Mouse (Mus musculus): ENCODE data around the gene Tmem273.

Gene Tmem273

DNA sequence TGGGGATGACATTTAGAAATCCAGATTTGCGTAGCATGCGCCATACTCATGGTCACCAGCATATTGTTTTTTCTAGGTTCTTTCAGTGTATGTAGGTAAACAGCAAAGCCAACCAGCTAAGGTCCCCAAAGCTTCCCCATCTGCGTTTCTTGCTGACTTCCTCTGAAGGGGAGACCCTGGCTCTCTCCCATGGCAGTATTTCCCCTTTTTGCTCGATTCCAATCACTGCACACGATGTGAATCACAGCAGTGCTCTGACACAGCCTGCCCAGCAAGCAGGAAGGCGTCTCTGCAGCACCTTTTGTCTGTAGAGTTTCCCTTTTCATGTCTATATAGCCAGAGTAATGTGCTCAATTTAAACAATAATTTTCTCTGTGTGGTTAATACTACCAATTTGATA, 26.7 kb downstream of the Tmem273 start:
- DNase-seq (ENCODE audit: low spot score) = no peak

DNA sequence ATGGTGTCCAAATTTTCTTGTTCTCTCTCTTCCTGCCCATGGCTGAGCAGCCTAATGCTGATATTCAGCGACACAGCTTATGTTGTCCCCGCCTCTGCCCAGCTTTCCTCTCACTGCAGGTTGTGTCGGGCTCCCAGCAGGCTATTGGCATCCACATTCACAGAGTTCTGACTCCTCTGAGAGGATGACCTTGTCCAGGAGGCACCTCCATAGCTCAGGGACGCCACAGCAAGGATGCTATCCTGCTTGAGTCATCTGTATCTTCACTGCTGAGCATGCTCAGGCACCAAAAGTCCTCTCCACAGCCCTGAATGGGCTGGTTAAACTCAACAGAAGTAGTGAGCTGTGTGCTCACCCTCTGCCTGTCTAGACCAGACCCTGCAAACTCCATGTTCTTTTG, 29.2 kb downstream of the Tmem273 start:
- DNase-seq (ENCODE audit: low spot score) = no peak

DNA sequence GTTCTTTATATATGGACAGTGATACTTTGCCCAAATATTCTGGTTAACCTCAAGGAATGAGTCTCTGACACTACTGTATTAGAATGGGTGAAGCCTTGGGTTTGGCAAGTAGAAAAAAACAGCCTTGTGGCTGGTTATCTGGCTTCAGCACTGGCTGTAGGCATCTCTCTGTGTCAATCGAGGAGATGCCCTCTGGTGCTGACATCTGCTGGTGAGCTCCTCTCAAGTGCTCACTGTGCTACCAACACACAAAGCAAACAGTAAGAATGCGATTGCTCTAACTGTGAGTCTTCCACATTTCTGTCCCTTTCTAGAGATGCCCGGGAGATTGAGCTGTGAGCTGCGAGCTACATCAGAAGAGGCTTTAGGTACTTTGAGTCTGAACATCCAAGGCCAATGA, 30.8 kb downstream of the Tmem273 start:
- no peak for DNase-seq (ENCODE audit: low spot score)

DNA sequence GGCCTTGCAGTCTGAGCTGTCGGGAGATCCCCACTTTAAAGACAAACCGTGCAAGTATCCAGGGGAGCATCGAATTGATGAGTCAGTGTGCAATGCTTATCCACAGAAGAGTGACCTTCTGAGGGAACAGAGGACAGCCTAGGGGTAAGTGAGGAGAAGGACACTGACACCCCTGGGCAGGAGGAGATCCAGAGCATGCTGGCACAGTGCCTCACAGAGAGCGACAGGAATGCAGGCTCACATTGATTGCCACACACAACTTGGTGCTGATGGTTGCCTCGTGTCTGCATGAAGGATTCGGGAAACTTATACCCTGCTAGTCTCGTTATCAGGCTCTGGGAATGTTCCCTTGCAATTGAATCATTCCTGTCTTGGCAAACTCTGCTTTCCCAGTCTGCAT, 31.5 kb downstream of the Tmem273 start:
- DNase-seq (ENCODE audit: low spot score) = no peak

DNA sequence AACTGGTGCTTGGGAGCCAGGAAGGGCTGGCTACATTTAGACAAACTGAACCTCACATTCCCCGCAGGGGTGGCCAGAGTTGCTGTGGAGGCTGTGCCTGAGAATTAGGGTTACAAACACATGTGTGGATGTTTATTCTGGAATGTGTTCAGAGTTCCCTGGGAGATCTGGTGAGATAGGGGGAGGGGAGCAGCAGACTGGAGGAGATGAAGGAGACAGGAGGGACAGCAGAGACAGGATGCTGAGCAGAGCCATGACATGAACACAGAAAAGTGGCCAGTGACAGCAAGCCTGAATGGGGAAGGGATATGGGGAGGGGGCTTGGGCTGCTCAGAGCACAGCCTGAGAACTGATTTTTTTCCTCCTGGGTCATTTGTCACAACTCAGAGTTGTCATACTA, 33.5 kb downstream of the Tmem273 start:
- DNase-seq (ENCODE audit: low spot score) = no peak

DNA sequence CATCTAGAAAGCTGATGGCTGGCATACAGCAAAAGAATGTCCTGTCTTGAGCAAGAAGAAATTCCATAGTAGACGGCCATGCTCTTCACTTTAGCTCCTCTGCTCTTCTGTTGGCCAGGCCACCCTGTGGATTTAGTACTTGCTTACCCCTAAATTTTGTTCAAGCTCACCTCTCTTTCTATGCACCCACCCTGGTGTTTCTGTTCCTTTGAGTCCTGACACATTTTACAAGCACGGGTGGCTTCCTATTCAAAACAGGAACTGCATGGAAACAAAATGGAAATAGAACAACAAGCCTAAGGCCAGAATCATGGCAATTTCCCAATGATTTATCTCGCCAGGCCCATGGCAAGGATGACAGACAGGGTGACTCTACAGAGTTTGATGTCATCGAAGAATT, 37.0 kb downstream of the Tmem273 start:
- no peak for DNase-seq (ENCODE audit: low spot score)

DNA sequence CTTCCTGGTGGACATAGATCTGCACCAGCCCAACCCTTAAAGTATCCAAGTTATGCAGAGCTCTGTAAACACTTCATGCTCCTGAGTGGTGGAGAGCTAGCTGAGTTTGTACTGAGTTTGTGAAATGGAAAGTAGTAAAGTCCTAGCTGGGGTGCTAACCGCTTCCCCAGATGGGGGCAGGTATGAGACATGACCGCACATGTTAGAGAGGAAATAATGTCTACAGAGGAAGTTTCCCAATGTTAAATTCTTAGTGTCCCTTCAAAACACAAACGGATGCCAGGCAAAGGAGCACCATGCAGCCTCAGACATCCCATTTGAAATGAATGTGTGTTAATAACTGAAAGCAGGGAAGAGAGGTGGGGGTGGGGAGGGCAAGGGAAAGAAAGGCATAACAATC, 38.1 kb downstream of the Tmem273 start:
- no peak for DNase-seq (ENCODE audit: low spot score)

DNA sequence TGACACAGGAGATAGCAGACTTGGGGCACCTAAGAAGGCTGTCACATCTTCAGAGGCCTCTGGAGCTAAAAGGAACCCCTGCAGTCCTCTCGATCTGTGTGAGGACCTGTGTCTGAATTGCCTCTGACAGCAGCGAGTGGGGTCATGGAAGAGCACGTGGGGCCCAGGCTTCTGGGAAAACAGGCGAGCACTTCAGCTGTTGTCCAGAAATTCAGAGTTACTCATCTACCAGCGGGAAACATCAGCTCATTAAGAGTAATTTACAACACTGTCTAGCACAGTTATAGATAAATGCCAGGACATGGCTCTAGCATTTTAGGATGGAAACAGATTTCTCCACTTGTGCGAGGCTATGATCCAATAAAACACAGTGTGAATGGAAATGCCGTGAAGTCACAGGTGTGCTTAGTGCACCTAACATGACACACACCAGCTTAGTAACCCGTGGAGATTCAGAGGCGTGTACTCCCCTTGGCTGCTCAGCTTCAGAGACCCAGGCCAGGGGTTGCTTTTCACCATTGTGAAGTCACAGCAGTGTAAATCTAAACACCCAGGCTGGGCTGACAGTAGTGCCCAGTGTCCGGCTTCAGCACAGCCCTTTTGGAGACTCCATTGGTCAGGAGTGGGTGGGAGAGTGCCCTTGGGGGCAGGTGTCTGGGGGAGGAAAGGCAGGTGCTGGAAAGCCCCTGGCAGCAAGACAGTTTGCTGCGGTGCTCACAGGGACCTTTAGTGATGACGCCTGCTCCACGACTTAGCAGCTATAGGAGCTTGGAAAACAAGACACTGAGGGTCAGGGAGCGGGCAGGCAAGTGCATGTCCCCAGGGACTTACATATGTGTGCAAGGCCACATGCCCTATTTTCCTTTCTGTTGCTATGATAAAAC, 38.7 kb downstream of the Tmem273 start:
- DNase-seq (ENCODE audit: low spot score) = no peak

DNA sequence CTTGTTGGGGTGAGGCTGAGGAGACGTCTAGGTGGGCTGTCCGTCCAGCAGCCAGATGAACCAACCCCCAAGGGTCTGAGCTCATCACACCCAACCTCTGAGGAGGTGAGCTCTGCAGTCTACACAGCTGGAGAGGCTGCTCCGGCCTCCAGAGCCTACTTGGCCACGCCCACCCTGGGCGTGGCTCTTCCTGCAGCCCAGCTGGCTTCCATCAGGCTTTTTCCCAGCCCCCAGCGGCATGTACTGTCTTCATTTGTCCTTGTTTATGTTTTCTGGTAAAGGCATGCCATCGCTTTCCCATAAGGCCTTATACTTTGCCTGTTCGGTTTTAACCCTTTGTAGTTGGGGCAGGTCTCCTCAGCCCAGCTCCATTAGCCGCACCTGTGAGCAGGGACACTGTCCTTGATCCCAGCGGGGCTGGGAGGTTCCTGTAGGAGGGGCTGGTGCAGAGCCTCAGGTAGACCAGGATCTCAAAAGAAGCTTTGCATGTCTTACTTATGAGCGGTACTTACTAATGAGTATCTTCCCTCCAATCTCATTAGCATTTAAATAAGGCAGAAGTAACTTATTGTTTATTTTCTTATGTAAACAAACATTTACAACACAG, 39.8 kb downstream of the Tmem273 start:
- DNase-seq (ENCODE audit: low spot score) = no peak

DNA sequence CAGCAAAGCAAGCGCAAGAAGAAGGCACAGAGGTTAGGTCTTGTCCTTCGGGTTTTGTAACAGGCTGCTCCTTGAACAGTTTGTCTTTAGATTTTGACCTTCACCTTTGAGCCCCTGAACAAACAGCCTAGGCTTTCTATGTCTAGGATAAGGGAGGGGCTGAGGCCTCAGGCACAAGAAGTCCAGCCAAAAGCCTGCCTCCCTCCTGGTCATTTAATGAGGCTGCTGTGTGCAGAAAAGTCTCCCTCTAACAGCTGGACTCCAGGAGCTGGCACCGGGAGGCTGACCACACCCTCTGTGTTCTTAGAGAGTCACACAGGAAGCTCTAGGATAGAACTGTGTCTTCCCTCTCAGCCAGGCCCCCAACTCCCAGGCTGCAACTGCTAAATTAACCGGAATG, 41.4 kb downstream of the Tmem273 start:
- DNase-seq (ENCODE audit: low spot score) = no peak

DNA sequence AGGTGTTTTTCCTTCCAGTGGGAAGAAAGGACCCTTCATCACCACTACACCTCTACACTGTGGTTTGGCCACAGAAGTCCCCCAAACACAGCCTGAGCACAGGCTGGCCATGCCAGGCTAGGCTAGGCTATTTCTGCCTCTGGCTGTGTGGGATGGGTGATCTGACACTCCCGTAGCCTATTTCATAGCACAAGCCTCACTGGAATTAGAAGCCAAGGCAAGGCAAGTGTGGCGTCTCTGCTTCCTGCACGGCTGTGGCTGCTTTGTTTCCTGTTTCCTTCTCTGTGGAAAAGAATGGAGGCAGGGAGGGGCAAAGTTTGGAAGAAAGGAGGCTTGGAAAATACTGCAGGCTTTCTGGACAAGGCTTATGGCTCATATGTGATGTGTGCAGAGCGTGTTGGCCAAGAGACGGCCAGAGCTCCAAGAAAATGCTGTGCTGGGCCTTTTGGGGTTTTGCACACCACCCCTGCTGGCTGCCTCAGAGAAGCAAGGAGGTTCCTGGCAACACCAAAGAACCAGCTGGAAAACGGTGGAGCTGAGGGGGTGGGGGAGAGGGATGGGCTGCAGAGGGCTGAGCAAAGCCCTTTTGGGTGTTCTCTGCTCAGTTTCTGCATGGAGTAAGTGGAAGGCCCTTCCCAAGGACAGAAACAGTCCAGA, 42.4 kb downstream of the Tmem273 start:
- DNase-seq (ENCODE audit: low spot score) = no peak

DNA sequence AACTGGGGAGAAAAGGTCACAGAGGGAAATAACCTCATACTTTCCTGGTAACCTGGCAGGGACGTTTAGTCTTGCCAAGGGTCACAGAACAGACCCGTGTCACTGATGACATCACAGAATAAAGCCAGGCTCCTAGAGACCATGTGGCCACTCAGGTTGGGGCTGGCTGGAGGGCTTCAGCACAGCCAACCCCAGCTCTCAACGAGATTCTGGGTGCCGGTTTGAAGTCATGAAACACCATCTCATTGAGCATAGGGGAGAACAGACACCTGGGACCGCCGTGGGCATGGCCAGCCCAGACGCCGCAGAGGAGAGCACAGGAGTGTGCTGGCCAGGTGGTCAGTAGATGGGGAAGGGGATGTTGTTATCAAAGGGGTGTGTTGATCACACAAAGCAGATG, 48.1 kb downstream of the Tmem273 start, which contains the start of gene Fam170b:
TSS of gene Fam170b (plus strand) at position 116 of the 400 bp plus-strand sequence.
- no peak for DNase-seq (ENCODE audit: low spot score)

DNA sequence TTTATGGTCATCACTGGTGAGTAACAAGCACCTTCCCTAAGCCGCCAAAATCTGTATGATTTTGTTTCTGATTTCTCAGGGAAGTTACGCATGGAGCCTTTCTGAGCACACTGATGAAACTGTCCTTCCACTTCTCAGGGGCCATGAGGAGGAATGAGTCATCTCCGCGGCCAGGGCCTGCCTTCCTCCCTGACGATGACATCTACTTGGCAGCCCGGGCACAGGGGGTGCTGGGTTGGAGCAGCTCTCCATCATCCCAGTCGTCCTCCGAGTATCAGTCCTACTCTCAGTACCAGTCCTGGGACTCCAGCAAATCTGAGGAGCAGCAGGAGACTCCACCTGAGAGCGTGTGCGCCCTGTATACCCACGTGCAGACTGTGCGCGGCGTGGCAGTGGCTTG, 49.4 kb downstream of the Tmem273 start:
- DNase-seq (ENCODE audit: low spot score) = no peak

DNA sequence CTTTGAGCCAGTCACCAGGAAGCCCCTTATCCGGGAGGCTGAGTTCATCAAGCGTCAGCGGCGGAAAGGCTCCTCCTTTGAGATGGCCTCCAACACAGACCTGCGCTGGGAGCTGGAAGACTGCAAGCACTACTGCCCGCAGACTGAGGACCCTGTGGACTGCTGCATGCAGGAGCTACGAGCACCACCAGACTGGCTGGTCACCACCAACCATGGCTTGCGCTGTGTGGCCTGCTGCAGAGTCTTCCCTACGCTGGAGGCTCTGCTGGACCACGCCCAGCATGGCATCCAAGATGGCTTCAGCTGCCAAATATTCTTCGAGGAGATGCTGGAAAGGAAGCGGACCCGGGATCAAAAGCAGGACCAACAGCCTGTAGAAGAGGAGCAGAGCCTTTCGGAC, 49.8 kb downstream of the Tmem273 start:
- no peak for DNase-seq (ENCODE audit: low spot score)

DNA sequence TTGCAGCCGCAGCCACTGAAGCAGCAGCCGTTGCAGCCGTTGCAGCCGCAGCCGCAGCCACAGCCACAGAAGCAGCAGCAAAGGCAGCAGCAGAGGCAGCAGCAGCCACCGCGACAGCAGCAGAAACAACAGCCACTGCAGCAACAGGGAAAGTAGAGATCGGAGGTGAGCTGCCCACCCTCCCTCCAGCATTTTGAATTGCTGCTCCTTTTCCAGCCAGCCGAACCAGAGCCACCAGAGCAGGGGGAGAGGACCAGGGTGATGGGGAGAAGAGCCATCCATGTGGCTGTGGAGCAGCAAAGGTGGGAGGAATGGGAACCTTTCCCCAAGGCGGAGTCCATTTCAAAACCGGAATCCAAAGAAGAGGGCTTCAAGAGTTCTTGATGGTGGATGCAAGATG, 50.4 kb downstream of the Tmem273 start:
- DNase-seq (ENCODE audit: low spot score) = no peak

DNA sequence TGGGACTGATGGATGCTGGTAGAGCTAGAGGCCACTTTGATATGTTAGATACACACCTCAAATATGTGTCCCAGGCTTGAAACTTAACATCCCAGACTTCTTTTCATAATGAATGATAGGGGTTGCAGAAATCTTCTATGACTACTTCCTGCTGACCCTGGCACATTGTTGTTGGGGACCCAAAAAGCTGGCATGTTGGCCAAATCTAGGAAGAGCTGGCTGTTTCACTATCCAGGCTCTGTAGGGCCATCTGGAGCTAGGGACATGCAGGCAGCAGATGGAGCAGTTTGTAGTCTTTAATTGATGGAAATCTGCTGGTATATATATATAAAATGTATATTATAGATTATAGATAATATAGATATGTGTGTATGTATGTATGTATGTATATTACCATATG, 56.3 kb downstream of the Tmem273 start:
- DNase-seq (ENCODE audit: low spot score) = no peak

DNA sequence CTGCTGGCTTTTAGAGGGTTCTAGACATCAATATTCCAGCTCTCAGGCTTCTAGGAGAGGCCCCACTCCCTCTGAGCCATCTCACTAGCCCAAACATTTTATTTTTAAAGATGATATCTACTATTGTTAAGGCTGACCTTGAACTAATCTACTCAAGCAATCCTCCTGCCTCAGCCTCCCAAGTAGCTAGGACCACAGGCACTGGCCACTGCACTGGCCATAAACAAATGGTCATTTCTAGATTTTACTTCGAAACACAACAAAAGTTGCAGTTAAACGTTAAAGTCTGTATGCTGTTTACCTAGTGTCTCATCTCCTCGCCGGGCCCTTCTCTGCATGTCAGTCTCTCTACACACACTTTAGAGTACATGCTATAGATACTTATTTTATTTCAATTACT, 68.3 kb downstream of the Tmem273 start:
- DNase-seq (ENCODE audit: low spot score) = no peak

DNA sequence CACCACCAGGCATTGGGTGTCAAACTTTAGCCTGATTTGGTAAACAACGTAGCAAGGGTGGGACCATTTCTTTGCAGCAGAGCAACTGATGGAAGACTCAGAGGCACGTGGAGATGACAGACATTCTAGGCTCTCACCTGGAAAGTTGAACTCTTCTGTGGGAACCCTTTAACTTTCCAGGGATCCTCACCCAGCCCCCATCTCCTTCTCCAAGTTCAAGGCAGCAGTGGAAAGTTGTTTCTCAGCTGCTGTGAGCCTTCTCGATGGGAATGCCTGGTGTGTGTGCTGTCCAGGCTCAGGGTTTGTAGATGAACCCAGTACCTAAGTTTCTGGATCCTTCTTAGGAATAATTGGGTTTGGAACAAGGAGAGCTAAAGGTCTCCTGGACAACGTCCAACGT, 70.5 kb downstream of the Tmem273 start:
- DNase-seq (ENCODE audit: low spot score) = no peak

DNA sequence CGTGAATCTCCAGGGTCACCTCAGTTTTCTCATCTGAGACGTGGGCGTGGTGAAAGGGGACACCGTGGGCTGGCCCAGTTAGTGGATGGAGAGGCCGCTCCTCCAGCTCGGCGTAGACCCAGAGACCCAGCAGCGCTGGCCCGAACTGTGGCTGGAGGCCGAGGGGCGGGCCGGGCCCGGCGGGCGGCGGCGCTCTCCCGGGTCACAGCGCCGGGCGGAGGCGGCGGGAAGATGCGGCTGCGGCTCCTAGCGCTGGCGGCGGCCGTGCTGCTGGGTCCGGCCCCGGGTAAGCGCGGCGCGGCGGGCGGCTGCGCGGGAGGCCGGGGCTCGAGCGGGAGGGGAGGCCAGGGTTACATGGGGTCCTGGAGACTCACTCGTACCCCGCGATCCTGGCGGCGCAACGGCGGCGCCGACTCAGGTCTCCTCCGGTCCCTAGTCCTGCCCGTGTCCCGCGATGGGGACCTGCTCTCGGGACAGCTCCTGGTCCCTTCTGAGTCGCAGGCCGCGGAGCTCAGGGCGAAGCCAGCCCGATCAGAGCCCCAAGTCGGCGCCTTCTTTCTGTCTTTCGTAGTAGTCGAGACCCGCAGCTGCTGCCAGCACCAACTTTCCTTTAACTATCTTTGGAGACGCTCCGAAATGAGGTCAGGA, 71.0 kb downstream of the Tmem273 start, which contains the start of gene Vstm4:
TSS of gene Vstm4 (plus strand) at position 76 of the 648 bp plus-strand sequence.
- no peak for DNase-seq (ENCODE audit: low spot score)

DNA sequence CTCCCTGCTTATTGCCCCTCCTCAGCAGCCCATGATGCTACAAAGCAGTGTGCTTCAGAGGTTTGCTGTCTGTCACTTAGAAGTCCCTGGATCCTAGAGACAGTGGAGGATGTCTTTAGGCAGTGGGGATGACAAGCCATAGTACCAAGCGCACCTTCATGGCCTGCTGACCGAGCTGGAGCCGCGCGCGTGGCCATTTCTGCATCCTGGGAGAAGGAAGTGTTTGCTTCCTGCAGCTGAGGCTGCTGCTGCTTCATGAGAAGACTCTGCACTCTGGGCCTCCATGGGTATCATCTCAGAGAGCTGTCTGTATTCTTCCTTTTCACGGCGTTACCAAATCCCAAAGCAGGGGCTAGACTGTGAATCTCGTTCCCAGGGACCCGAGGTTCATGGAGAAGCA, 72.6 kb downstream of the Tmem273 start:
- DNase-seq (ENCODE audit: low spot score) = no peak

DNA sequence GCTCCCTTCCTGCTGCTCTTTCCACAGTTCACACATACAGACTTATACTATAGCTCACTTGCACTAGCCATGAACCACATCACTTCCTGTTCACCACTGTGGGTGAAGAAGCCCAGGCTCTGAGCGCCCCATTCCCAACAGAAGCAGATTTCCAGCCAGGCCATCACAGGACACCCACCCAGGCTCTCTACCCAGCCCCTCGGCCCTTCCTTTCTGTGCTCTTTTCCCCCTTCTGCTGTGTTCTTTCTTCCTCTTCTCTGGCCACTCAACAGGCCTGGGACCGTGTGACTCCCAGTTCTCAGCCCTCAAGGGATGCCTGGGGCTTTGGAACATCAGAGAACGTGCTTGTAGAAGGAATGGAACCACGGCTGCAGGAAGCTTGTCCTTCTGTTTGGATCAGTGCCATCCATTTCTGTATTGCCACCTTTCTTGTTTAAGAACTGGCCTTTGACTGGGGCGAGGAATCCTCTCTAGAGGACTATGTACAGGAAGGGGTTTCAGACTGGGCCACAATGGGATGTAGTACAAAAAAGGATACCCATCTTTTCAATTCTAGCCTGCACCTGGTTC, 73.3 kb downstream of the Tmem273 start:
- no peak for DNase-seq (ENCODE audit: low spot score)
